Mouse (Mus musculus) G1E (cell line): ENCODE data around the gene Exosc8.

ENCODE experiments used
- CTCF ChIP-seq: IDR thresholded peaks from 2 replicates; pipeline ENCODE4 v1.5.1; 2012; ENCODE audit warnings: low read depth, low read length, inconsistent platforms, mixed read lengths
- GATA1 ChIP-seq: IDR thresholded peaks from 2 replicates; pipeline ENCODE4 v1.6.1; 2012; ENCODE audit warnings: borderline replicate concordance, low read length, inconsistent platforms, mixed read lengths
- GATA2 ChIP-seq: IDR thresholded peaks from 2 replicates; pipeline ENCODE4 v1.6.1; 2012; ENCODE audit warnings: low read depth, low read length, inconsistent platforms, borderline replicate concordance
- POLR2AphosphoS5 ChIP-seq: IDR thresholded peaks from 2 replicates; pipeline ENCODE4 v1.6.1; 2012; ENCODE audit warnings: low read depth, low read length, inconsistent platforms; ENCODE audit not compliant: insufficient replicate concordance
- TAL1 ChIP-seq: conservative IDR thresholded peaks from 2 replicates; pipeline ENCODE4 v1.6.1; 2012; ENCODE audit warnings: low read depth, low read length, inconsistent platforms, mixed read lengths

DNA sequence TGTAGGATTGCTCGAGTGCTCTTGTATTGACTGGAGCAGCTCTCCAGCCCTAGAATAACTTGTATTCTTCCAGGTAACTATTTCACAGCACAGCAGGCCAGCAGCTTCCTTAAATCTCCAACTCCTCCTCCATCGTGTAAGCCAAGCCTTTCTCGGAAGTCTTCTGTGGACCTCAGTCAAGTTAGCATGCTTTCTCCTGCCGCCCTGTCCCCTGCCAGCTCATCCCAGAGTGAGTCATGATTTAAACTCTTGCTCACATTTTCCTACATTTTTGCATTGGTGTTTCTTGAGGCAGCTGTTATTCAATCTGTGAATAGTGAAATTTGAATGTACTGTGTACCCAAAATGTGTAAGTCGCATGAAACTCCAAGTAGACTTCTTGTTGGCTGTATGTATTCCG, 19.7 kb downstream of the Exosc8 start:
- no peak for TF ChIP-seq CTCF
- no peak for TF ChIP-seq TAL1
- TF ChIP-seq POLR2AphosphoS5, result no peak
- TF ChIP-seq GATA1, result no peak
- TF ChIP-seq GATA2, result no peak
